Mouse (Mus musculus) lung, postnatal 0 days (tissue): Measurements from ENCODE around the gene A930009A15Rik.

Source experiments
- CTCF ChIP-seq: IDR thresholded peaks from 2 replicates; pipeline ENCODE4 v1.5.1; 2016; ENCODE audit warnings: antibody characterized with exemption, mild to moderate bottlenecking
- EP300 ChIP-seq: IDR thresholded peaks from 2 replicates; pipeline ENCODE4 v1.6.1; 2016; ENCODE audit warnings: antibody characterized with exemption, mild to moderate bottlenecking, control low read depth

GRCm38 (mm10) chr10:115583071-115583470 is 13.3 kb downstream of the A930009A15Rik start:
- TF ChIP-seq CTCF (no peak), EP300 (no peak)
